Mouse (Mus musculus) heart, adult 2 months (tissue): ENCODE measurements at regions not wholly inside any gene's neighbourhood (a gene's known extent, or its start where the extent isn't known, plus 50 kb on each side); places are given as distances from the start of the nearest gene placed in this dataset.

ENCODE experiments used
- CTCF ChIP-seq: fragments of 200-600 bp; IDR thresholded peaks from 2 replicates; pipeline ENCODE4 v1.8.1; 2022; ENCODE audit warnings: antibody characterized with exemption, mild to moderate bottlenecking, moderate library complexity
- EP300 ChIP-seq: fragments of 200-500 bp; IDR thresholded peaks from 2 replicates; pipeline ENCODE4 v1.6.1; 2011; ENCODE audit warnings: low read depth, low read length, control low read depth; ENCODE audit not compliant: insufficient read depth
- POLR2A ChIP-seq: fragments of 200-500 bp; IDR thresholded peaks from 2 replicates; pipeline ENCODE4 v1.6.1; 2011; ENCODE audit warnings: mild to moderate bottlenecking, low read depth, low read length, control low read depth; ENCODE audit not compliant: insufficient read depth

DNA sequence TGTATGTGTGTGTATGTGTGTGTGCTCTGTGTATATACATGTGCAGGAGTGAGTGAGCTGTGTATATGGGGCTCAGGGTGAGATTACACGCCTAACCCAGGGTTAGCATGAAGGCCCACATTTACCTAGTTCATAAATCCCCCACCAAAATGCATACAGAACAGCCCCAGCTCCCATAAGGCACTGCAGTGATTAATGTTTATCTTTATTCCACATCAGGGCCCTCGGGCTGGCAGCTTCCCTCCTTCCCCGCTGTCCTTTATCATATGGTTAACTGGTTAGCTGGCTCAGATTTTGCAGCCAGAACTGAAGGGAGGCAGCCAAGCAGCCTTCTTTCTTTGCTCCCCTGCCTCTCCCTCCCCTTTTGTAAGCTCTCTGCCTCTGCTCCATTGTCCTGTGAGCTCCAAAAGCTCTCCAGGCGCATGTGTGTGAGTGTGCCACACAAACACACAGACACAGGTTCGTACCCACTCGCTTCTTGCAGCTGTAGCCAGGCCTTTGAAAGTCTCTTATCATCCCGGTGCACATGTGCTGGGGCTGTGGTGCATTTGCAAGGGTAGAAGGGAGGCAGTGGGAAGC lies 649.8 kb upstream of the Fam160b2 start:
- TF ChIP-seq CTCF (no peak), POLR2A (no peak), EP300 (no peak)
